Mouse (Mus musculus) cerebellum, postnatal 36 days (tissue): ENCODE data around the gene Zbtb24.
"Not testable (repeated sequence)": the region's sequence is repeated elsewhere in the genome, so short reads cannot be mapped to it uniquely, and the experiment has no call there.

Experiments used
- DNase-seq, 2 experiments: peaks; one replicate each; pipeline ENCODE4 v3.0.0; 2021 to 2022; ENCODE audit warnings: mixed read lengths in 2 of 2

The Zbtb24 gene

GRCm38 (mm10) chr10:41450137-41450670, at the start of gene Zbtb24:
Gene Zbtb24, plus strand, starts transcription at chr10:41450383.
- peak; percentile 95 to 97 for DNase-seq

DNA sequence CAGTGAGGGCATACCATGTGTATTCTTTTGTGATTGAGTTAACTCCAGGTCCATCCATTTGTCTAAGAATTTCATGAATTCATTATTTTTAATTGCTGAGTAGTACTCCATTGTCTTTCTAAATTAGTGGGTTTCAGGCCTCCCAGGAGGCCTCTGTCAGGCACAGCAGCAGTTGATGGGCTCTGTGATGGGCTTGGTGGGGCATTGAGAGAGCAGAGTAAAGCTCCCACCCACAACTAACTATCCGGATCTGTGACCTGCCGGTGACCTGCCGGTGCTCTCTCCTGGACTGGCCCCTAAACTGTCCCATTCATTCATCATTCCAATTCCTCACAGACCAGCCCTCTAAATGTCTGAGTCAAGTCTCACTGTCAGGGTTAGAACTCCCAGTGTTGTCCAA, 49.1 kb upstream of the Zbtb24 start:
- DNase-seq: no peak

GRCm38 (mm10) chr10:41403364-41403763, 46.8 kb upstream of the Zbtb24 start:
- no peak for DNase-seq

DNA sequence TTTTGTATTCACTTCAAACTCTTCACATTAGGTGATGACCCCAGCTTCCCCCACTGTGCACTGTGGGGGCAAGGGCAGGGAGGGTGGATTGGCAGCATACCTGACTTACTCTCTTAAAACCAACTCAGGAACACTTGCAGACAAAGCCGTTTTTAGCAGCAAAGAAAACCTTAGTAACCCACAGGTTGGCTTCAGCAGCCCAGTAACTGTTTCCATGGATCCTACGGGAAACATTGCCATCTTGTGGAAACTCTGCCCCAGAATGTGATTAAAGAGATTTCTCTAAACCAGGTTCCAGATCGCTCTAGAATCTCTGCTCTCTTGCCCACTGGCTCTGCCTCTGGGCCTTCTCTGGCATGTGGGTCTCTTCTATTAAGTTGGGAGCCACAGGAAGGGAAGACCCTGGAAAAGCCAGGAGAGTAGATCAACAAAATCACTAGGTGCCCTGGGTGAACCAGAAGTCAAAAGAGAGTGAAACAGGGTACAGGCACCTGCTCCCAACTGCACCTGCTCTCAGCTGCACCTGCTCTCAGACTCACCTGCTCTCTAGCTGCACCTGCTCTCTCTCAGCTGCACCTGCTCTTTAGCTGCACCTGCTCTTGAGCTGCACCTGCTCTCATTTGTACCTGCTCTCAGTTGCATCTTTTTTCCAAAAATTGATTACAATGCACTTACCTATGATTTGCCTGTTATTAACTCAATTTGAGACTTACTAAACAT, 46.1 kb upstream of the Zbtb24 start:
- DNase-seq: no peak

DNA sequence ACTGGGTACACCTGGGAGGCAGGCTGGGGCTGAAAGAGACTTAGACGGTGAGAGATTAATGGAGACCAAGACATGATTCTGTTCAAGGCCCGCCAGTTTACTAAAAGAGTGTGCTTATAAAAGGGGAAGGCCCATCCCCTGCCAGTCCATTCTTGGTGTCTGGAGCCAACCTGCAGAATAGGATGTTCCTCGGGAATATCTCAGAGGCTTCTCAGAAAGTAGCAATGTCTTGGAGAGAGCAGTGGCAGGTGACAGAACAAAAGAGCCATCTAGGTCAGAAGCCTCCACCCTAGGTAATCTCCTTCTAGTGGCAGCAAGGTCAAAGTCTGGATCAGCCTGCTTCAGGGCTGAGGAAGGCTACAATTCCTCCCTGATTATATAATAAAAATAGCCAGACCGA, 40.0 kb upstream of the Zbtb24 start:
- not testable (repeated sequence) for DNase-seq

GRCm38 (mm10) chr10:41410821-41411220, 39.4 kb upstream of the Zbtb24 start:
- DNase-seq: not testable (repeated sequence)

GRCm38 (mm10) chr10:41413471-41413870, 36.7 kb upstream of the Zbtb24 start:
- DNase-seq: not testable (repeated sequence)

GRCm38 (mm10) chr10:41415368-41415767, 34.8 kb upstream of the Zbtb24 start:
- DNase-seq: not testable (repeated sequence)

DNA sequence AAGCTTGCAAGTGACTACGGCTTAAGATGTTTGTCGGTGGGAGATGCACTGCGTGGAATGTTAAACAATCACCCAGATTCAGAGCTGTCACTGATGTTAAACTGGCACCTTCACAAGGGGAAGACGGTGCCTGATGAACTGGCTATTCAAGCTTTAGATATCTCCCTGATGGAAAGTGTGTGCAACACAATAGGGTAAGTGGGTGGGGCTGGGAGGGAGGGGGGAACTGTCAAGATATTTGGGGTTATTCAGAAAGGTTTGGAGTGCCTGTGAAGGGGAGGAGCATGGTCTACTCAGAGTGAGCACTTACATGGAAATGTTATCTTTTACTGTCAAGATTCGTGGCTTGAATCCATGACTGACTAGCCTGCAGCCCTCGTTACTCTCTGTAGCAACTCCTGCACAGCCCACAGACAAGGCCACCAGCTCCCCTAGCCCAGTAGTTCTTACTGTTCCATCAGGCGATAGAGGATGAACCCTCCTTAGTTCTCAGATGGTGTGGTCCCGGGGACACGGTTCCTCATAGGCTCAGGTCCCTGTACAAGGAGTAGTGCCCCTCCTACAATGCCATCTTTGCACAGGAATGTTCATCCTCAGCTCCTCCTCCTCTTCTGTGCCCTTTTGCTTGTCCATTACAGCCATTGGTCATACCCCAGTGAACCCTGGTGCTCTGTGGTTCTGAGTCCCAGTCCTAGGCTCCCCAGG, 29.5 kb upstream of the Zbtb24 start:
- no peak for DNase-seq

DNA sequence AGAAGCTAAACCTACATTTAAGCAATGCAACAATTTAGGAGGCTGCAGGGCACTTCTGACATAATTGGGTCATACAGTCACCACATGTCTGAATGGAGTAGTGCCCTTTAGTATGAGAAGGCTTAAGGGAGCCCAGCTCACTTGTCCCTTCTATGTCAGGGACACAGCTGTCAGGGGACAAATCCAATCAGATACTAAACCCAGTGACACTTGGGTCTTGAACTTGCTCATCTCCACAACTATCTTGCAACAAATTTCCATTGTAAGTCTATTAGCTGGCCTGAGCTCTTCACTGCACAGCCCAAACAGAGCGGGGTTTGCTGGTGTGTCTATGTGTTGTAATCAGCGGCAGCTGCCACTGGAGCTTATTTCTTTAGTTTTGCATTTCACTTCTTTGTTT, 26.5 kb upstream of the Zbtb24 start:
- DNase-seq: no peak

DNA sequence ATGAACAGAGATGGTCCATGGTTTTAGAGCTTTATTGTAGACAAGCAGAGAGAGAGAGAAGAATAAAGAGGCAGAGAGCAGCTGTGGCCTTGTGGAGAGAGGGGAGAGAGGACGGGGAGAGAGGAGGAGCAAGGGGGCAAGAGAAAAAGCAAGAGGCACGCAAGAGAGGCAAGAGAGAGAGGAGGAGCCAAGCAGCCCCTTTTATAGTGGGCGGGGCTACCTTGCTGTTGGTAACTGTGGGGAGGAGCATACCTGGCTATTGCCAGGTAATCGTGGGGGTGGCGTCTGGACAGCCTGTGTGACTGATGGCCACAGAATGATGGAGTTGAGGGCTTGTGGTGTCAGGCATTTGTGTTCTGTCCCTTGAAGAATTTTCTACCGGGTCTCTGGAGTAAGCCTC, 23.8 kb upstream of the Zbtb24 start:
- DNase-seq: no peak

- DNase-seq: peak; percentile 53 to 63
Measured at GRCm38 (mm10) chr10:41434624-41435023, 15.6 kb upstream of the Zbtb24 start.

GRCm38 (mm10) chr10:41435141-41435540, 15.0 kb upstream of the Zbtb24 start:
- no peak for DNase-seq

DNA sequence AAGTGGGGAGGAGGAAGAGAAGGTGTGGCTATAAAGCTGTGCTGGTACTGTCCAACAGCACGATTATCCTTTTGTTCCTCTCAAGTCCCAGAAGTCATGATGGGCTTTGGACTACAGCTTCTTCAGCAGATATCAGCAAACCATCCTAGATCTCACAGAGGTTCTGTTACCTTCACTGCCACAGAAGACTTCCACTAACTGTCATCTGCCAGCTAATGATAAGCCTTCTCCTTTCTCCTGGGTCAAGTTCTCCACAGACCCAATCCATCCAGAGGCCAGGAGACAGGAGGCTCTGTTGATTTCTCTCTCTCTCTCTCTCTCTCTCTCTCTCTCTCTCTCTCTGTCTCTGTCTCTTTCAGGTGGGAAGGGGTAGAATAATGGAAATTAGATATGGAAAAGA, 2.0 kb upstream of the Zbtb24 start:
- DNase-seq: no peak

DNA sequence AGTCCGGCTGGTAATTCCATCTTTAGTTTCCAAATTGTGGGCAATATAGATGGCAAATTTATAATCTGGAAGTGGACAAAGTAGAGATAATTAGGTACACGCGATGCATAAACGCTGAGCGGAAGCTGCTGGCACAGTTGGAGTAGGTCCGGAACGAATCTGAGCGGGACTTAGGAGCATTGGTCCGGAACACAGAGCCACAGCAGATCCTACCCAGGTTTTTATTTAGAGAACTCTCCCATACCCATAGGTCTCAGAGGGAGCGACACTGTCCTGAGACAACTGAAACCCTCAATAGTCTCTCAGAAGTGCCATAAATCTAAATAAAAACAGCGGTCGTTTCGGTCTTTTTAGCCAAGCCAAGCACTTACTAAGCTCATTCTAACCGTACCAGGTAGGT, 499 bp upstream of the Zbtb24 start:
- DNase-seq: peak in 1 of 2 experiments; percentile 52

DNA sequence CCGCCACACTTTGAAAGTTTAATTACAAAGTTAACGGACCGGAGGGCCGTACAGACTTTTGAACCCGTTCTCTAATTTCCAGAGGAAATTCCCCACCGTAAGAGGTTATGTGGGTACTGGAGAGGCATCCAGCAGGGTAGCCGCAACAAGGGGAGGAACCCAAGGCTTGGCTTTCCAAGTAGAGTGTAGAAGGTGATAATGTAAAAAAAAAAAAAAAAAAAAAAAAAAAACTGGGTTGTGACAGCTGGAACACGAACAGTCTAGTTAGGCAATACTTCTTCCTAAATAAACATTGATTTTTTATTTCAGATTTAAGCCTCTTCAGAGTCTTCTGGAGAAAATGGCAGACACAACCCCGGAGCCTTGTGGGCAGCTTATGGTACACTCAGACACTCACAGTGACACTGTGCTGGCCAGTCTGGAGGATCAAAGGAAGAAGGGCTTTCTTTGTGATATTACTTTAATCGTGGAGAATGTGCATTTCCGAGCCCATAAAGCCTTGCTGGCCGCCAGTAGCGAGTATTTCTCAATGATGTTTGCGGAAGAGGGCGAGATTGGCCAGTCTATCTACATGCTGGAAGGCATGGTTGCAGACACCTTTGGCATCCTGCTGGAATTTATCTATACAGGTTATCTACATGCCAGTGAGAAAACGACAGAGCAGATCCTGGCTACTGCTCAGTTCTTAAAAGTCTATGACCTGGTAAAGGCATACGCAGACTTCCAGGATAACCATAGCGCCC, 768 bp downstream of the Zbtb24 start:
- no peak for DNase-seq

GRCm38 (mm10) chr10:41451656-41452055, 1.5 kb downstream of the Zbtb24 start:
- DNase-seq: no peak

DNA sequence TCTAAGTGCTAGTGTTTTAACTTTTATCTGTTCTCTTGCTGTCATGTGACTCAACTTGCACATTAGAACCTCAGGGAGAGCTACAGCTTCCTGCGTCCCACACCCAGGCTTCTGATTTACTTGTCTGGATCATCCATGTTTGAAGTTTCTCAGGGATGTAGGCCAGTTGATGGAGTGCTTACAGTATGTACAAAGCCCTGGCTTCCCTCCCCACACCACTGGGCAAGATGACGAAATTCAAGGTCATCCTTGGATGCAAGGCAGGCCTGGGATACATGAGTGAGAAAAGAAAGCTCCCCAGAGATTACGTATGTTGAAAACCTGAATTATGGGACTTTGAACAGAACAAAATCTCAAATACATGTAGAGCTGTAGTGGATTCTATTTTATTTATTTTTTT, 2.6 kb downstream of the Zbtb24 start:
- no peak for DNase-seq

GRCm38 (mm10) chr10:41459990-41460389, 9.8 kb downstream of the Zbtb24 start:
- no peak for DNase-seq

- no peak for DNase-seq
Measured at GRCm38 (mm10) chr10:41460501-41460900, 10.3 kb downstream of the Zbtb24 start.

DNA sequence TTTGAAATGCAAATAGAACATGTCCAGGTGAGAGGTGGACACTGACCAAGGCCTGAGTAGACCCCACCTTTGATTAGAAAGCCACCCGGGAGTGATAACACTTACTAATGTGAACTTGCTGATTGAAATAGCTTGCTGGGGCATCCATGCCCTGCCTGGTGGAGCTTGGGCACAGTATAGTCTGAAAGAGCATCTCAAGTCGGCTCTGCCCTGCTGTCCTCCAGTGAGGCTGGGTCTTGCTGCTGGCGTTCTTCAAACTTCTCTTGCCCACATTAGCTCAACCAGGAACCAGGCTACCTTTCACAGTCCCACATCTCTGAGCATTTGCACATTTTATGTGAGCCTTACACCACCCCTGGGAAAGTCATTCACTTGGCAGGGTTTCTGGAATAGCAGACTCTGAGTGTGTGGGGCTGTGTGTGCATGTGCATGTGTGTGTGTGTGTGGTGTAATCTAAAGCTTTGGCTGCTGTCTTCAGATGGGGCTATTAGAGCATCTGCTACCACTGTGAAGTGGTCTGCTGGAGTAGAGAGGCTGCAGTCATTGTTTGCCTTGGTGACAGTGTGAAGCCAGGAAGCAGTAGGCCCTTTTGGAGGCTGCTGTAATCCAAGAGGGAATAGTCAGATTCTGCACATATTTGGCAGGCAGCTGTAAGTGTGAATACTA, 11.0 kb downstream of the Zbtb24 start:
- no peak for DNase-seq

GRCm38 (mm10) chr10:41464401-41464955, 14.3 kb downstream of the Zbtb24 start:
- no peak for DNase-seq

DNA sequence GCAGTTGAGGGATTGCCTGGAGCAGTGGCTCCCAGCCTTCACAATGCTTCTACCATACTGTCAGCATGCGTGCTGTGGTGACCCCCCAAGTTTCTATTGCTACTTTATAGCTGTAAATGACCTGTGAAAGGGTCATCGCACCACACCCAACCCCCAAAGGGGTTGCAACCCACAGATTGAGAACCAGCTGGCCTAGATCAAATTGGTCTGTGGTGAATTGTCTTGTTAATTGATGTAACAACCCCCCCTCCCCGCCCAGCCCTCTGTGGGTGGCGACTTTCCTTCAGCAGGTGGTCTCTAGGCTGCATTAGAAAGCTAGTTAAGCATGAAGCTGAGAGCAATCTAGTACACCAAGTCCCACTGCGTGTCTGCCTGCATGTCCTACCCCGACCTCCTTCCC, 17.1 kb downstream of the Zbtb24 start:
- no peak for DNase-seq
